Mouse (Mus musculus) gastrocnemius, postnatal 25 days (tissue): Measurements from ENCODE around the gene Upk2. TPM values are rescaled to one million over a fixed set of nuclear protein-coding genes. Genes with fewer than 3 reads are reported as not detected.
"Not testable (repeated sequence)": the region's sequence is repeated elsewhere in the genome, so short reads cannot be mapped to it uniquely, and the experiment has no call there.

Experiments
- DNase-seq: peaks from one replicate; pipeline ENCODE4 v3.0.0; 2022
- total RNA-seq, 2 experiments: library from RNA; stranded (reverse); gene quantifications; 1 replicate in 1 of 2; 2 replicates in 1 of 2; pipeline ENCODE4 v1.2.3; 2021

Upk2 gene
- total RNA-seq, 2 experiments from 2014 or later, result 0.32 to 0.43 TPM

- no peak for DNase-seq
These were observed 7.2 kb upstream of the Upk2 start for GRCm38 (mm10) chr9:44461950-44462349.

GRCm38 (mm10) chr9:44457035-44457742 lies 2.4 kb upstream of the Upk2 start:
- no peak for DNase-seq

- peak; percentile 73 for DNase-seq
These were observed 465 bp downstream of the Upk2 start for GRCm38 (mm10) chr9:44454132-44454890.

- DNase-seq, result no peak
These were observed 4.4 kb downstream of the Upk2 start for GRCm38 (mm10) chr9:44450387-44450786.

- DNase-seq, result not testable (repeated sequence)
These were observed 10.3 kb downstream of the Upk2 start for GRCm38 (mm10) chr9:44444402-44445025.

GRCm38 (mm10) chr9:44440961-44441360 lies 13.8 kb downstream of the Upk2 start, which contains the start of gene Foxr1:
Gene Foxr1, minus strand, starts transcription at chr9:44441136.
- no peak for DNase-seq

GRCm38 (mm10) chr9:44435747-44436146 lies 19.0 kb downstream of the Upk2 start:
- DNase-seq, result no peak

GRCm38 (mm10) chr9:44432577-44433185 lies 22.1 kb downstream of the Upk2 start:
- DNase-seq, result no peak

- no peak for DNase-seq
These were observed 31.2 kb downstream of the Upk2 start for GRCm38 (mm10) chr9:44423576-44423975.

GRCm38 (mm10) chr9:44420280-44420898 lies 34.4 kb downstream of the Upk2 start:
- DNase-seq, result no peak

GRCm38 (mm10) chr9:44419730-44420129 lies 35.0 kb downstream of the Upk2 start:
- not testable (repeated sequence) for DNase-seq

- no peak for DNase-seq
These were observed 36.0 kb downstream of the Upk2 start, which contains the start of gene Ccdc84 for GRCm38 (mm10) chr9:44418519-44419385. Gene Ccdc84, minus strand, starts transcription at chr9:44418569.

- peak; percentile 90 for DNase-seq
These were observed 36.8 kb downstream of the Upk2 start for GRCm38 (mm10) chr9:44417892-44418363.

- DNase-seq, result no peak
These were observed 37.5 kb downstream of the Upk2 start for GRCm38 (mm10) chr9:44417156-44417891.

- DNase-seq, result no peak
These were observed 42.0 kb downstream of the Upk2 start for GRCm38 (mm10) chr9:44412781-44413180.

GRCm38 (mm10) chr9:44412306-44412705 lies 42.5 kb downstream of the Upk2 start:
- DNase-seq, result no peak

- DNase-seq, result no peak
These were observed 43.1 kb downstream of the Upk2 start for GRCm38 (mm10) chr9:44411601-44412130.

GRCm38 (mm10) chr9:44410647-44411336 lies 44.0 kb downstream of the Upk2 start:
- no peak for DNase-seq

- not testable (repeated sequence) for DNase-seq
These were observed 46.1 kb downstream of the Upk2 start for GRCm38 (mm10) chr9:44408693-44409092.
